Mouse (Mus musculus) WW6 (cell line): ENCODE results near the gene Mphosph9.
"Not testable (repeated sequence)": the region's sequence is repeated elsewhere in the genome, so short reads cannot be mapped to it uniquely, and the experiment has no call there.

Source experiments
- DNase-seq: peaks from one replicate; pipeline ENCODE4 v3.0.0-alpha.2; 2013; ENCODE audit warnings: low read depth, low spot score

The Mphosph9 gene

DNA sequence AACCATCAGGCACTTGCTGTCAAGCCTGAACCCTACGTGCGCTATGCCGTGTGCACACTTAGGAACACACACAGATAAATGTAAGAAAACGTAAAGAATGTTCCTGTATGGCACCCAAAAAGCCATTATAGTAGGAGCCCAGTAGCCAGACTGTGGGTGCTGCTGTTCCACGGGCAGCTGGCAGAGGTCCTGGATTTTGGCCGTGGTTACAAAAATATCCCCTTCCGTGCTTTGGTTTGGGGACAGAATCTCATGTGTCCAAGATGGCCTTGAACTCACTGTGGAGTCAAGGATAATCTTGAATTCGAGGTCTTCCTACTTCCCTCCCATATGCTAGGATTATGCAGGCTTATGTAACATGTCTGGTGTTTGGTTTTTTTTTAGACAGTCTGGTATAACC, 15.1 kb upstream of the Mphosph9 start:
- DNase-seq: no peak

DNA sequence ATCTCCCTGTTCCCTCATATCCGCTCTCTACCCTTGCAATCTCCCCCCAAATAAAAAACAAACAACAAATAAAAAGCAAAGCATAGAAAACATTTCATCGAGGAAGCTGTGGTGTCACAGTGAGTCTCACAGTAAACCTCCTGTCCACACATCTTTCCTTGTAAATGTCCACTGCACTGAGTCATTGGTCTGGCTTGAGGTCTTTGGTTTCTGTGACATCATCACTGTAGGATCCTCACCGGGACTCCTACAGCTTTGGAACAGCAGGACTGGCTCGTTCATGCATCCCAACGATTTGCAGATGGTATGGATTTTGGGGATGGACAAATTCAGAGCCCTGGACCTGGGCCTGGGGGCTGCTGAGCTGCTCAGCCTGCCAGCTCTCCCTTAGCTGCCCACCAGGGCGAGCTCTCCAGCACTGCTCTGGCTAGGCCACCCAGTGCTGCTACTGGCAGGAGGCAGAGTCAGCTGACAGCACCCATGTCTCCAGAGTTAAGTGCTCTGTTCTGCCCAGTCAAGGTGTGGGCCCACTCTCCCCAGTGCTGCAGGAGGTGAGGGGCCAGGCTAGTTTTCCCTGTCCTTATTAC, 14.1 kb upstream of the Mphosph9 start:
- DNase-seq: not testable (repeated sequence)

DNA sequence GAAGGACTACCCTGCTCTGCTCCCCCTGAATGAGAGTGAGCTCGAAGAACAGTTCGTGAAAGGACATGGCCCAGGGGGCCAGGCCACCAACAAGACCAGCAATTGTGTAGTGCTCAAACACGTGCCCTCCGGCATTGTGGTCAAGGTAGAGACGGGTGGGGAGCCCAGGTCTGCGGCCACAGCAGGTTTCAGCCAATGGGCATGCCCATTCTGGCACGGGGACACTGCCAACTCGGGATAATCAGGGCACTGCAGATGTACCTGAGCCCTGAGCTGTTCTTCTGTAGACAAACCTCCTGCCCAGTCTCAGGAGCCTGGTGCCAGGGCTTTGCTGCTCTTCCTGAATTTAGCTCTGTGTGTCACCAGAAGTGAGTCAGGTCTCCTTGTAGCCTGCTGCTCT, 11.0 kb upstream of the Mphosph9 start:
- DNase-seq: no peak

DNA sequence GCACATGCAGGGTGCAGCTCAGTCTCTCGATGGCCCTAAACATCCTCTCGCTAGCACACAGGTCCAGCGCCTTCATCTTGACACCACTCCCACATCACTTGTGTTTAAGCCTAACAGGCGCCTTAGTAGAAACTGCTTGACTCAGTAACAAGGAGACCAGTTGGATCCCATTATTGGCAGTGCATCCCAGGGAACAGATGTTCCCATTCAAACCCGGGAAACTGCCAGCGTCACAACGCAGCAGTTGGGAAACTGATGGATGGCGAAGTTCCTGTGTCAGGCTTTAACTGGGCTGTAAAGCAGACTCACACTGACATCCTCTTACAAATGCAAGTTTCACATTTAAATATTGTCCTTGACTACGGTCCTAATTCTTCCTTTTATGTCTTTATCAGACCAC, 10.1 kb upstream of the Mphosph9 start:
- no peak for DNase-seq

DNA sequence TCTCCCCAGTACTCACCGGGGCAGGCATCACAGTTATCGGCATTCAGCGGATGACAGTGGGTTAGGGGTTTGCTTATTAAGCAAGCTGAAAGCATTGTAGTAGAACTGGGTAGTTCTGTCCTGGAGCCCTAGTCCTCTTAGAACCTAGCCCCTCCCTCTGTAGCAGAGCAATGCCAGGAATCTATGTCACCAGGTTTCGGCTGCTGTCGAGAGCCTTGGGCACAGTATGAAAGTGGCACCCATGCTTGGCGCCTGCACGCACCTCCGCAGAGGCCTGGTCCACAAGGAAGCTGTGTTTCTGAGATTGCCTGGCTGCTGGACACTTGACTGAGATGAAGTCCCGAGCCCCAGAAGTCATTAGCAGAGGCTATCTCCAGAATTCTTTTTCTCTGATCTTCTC, 9.3 kb upstream of the Mphosph9 start:
- DNase-seq: no peak

DNA sequence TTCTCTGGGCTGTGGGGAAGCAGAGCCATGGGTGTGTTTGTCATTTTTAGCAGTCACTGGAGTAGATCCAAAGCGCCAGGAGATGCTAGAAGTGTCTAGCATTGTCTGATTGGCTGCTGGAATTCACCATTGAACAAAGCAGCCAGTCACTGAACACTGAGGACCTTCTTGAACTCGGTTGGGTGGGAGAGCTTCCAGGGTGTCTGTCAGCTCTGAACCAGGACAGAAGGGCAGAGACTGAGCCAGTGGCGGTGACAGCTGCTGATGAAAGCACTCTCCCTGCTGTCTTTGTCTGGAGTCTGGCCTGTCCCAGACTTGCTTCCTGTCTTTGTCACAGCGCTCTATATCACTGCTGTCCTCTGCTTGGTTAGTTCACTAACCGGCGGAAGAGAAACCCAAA, 6.6 kb upstream of the Mphosph9 start:
- no peak for DNase-seq

DNA sequence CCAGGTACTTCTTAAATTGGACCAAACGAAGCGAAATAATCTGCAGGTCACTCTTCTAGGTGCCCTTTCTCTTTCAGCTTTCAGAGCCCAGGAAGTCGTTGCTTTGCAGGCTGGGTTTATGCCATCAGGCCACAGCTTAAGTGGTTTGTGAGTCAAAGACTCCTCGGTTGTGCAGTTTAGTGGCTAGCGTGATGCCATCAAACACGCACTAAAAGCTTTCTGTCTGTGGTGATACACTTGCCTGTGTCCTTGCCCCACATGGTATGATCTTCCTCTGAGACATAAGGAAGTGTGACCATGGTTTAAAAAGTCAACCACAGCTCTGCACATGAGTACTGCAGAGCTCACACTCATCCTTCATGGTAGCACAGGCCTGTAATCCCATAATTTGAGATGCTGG, 2.3 kb upstream of the Mphosph9 start:
- DNase-seq: no peak

DNA sequence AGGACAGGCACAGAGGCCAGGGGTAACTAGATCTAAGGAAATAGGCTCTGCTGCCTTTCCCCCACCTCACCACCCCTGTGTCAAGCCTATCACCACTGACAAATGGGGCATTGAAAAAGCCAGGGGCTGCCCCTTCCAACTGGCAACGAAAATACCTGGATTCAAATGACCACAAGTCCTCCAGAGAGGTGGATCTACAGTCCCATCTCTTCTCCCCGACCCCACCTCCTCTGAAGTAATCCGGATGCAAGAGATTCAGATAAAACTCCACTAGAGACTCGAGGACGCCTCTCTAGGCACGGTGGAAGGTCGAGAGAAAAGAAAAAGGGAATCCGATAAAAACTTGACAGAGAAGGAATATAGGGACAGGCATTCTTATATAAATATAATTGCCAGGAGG, 943 bp downstream of the Mphosph9 start:
- no peak for DNase-seq

DNA sequence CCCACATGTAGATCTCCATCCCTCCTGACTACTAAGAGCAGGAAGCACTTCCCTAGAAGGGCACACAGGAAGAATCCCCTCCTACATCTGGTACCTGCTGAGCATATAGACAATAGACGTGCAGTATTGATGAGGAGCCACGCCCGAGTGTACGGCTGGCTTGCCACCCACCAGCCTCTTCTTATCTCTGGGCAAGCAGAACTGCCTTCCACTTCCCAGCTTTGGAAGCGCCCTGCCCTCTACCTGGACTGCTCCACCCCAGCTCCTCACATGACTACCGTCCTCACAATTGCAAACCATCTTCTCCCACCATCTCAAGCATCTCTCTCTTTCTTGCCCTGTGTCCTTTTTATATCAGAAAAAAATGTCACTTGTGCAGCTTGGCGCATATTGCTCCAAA, 10.1 kb downstream of the Mphosph9 start:
- DNase-seq: no peak

DNA sequence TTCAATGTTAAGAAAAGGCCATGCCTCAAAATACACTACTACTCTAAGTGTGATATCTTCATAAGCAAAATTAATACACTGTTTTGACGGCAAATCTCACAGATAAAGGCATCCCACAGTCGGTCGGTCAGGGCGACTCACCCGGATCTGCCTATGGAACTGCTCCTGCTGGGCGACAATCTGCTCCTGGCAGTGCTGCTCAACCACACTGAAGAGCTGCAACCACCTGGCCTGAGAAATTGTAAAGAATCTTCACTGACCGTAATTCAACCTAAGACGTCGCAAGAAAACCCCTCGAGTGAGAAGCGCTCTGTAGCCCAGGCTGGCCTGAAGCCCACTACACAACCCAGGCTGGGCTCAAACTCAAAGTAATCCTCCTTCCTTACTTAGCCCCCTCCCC, 11.8 kb downstream of the Mphosph9 start:
- DNase-seq: no peak

DNA sequence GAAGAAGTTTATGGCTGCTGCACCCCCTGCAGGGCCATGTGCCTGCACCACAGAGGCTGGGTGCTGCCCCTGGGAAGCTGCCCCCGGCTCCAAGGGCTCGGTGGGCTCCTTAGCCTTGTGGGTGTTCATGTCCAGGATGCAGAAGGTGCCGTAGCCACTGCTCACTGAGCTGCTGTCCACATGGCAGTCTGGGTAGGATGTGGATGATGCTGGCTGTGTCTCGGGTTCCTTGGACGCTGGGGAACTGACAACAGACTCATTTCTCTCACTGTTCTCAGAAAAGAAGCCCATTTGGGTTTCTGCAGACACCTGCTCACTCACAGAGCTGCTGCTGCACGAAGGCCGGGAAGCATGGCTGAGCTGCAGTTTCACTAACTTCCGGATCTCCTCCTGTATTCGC, 12.3 kb downstream of the Mphosph9 start:
- DNase-seq: no peak

DNA sequence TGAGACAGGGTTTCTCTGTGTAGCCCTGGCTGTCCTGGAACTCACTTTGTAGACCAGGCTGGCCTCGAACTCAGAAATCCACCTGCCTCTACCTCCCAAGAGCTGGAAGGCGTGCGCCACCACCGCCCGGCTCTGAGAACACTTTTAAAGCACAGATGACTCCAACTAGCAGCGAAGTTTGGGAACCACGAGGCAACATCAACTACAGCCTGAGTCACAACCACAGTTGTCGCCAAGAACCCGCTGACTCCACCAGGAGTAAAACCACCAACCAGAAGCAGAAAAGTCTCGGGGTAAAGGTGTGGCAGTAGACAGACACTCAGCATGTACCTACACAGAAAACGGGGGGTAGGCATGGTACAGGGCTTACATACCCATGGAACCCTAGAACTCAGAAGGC, 17.7 kb downstream of the Mphosph9 start:
- DNase-seq: no peak

DNA sequence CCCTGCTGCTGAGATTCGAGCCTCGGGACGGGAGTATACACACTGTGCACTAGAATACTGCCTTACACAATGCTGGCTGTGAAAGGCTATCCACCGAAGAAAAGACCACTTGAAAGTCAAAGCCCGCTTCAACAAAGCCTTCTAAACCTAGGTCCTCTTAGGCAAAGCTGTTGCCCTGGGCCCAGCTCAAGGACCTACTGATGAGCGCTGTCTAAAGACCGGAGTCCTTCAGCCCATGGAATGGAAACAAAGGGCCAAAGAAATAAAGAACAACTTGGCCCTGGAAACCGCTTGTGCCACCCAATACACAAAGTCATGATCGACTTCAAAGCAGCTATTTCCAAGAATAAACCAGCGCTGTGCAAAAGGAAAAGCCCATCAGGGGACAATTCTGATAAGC, 18.6 kb downstream of the Mphosph9 start:
- no peak for DNase-seq

DNA sequence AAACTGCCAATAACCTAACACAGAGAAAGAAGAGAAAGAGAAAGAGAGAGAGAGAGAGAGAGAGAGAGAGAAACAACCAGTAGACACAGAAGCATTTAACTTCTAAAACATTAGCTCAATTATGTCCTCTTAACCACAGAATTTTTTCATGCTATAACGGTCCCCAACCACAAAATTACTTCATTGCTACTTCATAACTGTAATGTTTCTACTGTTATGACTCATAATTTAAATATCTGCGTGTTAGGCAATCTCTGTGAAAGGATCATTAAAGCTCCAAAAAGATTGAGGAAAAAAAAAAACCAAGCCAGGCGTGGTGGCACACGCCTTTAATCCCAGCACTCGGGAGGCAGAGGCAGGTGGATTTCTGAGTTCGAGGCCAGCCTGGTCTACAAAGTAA, 24.9 kb downstream of the Mphosph9 start:
- DNase-seq: not testable (repeated sequence)

DNA sequence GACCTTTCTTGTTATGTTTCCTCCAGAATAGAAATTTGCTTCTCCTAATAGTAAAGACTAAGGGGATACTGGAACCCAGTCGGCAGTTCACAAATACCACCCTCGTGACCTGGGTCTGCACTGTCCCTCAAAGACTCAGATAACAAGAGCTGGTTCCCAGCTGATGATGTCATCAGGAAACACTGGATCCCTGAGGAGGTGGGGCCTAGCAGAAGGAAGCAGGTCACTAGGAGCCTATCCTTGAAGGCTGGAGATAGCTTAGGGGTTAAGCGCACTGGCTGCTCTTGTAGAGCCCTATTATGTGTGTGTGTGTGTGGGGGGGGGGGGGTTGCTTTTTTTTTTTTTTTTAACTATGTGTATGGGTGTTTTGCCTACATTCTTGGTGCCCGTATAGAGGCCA, 27.6 kb downstream of the Mphosph9 start:
- DNase-seq: no peak

DNA sequence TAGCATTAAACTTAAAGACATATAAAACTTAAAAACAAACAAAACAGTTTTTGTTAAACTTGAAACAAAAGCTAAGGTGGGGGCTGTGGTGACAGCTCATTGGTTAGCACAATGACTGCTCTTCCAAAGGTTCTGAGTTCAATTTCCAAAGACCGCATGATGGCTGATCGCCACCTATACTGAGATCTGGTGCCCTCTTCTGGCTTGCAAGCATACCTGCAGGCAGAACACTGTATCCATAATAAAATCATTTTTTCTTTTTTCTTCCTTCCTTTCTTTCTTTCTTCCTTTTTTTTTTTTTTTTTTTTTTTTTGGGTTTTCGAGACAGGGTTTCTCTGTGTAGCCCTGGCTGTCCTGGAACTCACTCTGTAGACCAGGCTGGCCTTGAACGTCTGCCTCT, 28.5 kb downstream of the Mphosph9 start:
- not testable (repeated sequence) for DNase-seq

DNA sequence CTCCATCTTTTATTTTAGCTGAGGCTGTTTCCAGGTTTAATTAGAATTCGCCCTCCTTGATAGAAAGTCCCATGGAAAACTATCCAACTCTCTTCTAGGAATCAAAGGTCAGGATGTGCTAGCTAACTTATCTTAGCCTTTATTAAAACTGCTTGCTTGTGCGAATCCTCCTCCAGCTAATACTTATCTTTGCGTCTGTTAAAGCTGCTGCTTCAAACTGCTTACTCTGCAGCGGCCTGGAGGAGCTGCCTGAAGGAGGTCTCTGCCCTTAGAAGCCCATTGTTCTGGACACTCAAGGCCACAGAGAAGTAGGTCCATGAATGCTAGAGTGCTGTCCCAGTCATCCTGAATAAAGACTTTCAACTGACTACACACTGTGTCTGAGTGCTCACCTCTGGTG, 31.3 kb downstream of the Mphosph9 start:
- DNase-seq: no peak

DNA sequence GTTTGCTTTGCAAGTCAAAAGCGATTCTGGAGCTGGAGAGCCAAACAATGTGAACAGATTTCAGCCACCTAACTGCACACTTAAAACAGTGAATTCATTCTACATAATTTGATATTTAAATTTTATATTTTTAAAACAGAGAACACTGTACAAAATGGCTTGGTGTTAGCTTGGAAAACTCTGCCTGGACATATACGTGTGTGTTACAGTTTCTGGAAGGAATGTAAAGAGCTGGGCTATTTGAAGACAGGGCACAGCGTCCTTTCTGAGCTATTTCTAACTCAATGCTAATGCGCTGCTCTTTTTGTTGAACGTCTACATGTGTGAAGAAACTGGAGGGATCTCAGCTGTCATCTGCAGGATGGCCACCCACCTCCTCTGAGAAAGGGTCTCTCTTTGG, 33.8 kb downstream of the Mphosph9 start:
- DNase-seq: no peak

DNA sequence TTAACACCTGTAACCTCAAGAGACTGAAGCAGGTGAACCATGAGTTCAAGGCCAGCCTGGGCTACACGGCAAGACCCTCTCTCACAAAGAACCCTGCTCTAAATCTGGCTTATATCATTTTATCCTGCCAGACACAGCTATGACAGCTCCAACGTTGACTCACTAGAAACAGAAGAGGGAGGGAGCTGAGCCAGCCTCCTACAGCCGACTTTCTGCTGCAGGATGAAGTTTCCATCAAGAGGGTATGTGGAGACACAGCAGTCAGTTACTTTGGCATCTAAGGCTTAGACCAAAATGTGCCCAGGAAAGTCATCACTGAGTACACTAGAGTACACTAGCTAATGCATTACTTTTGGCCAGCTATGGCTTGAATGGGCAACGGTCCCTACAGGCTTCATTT, 37.6 kb downstream of the Mphosph9 start:
- no peak for DNase-seq

DNA sequence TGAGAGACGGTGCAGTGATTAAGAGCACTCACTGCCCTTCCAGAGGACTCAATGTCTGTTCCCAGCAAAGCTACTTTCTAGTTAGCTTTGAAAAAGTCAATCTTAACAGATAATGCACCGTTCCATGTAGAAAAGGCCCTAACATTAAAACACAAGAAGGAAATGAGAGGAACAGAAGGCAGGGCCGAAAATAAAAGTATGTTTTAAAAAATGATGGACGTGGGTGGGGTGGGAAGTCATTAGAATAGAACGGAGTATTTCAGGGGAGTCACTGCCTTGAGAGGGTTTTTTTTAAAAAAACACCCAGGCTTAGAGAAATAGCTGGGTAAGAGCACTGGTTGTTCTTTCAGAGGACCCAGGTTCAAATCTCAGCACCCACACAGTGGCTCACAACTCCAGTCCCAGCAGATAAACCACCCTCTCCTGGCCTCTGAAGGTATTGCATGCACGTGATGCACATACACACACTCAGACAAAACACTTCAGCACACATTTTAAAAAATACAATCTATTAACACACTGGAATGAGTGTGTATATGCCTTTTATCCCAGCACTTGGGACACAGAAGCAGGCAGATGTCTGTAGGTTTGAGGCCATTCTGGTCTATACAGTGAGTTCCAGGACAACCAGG, 40.0 kb downstream of the Mphosph9 start:
- DNase-seq: no peak

DNA sequence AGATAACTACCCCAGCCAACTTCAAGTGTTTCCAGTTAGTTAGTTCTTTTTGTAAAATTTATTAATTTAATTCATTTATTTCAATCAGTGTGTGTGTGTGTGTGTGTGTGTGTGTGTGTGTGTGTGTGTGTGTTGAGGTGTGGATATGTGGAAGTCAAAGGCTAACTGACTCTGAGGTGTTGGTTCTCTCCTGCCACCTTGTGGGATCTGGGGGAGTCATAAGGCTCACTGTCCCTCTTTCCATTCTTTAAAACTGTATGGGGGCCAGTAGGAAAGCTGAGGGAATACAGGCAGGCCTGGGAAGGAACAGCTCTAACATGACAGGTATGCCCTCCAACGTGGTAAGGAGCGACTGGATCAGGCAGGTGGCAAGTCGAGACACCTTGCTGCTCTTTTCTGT, 43.4 kb downstream of the Mphosph9 start:
- no peak for DNase-seq

DNA sequence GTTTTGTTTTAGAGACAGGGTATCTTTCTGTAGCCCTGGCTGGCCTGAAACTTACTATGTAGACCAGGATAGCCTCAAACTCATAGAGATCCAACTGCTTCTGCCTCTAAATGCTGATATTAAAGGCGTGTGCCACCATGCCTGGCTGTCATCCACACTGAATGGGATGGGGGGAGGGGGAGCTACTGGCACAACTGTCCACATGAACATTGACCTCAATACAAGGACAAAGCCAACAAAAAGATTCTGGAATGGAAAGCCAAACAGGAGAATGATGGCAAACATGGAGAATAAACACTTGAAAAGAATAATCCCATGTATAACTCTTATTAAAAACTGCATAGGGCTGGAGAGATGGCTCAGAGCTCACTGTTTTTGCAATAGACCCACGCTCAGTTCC, 44.9 kb downstream of the Mphosph9 start:
- DNase-seq: no peak

DNA sequence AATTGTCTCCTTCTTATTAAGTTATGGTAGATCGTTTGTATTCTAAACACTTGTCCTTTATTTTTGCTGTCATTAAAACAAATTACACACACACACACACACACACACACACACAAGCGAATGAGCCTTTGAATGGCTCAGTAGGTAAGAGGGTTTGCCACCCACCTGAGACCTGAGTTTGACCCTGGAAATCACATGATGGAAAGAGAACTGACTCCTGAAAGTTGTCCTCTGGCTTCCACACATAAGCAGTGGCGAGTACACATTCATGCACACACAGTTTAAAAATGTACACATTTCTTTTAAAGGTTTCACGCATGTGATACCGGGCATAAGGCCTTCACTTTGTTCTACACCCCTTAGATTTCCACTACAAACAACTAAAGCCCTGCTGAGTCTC, 57.5 kb downstream of the Mphosph9 start:
- no peak for DNase-seq

DNA sequence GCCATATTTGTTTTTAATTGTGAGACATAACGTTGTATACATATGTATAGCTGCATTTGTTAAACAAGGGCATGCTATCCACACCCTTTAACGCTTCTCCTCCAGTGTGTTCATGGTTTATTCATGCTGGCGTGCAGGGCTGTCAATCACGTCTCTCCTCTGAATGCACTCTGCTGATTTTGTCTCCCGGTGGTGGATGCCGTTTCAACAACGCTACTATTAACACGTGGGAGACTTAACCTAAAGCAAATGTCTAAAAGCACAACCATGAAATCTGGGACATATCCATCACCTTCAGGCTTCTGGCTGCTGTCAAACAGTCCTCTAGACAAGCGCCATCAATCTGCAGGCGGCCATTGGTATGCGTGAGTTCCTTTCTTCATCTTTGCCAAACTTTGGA, 58.1 kb downstream of the Mphosph9 start:
- DNase-seq: no peak
